Mouse (Mus musculus) E14TG2a.4 (cell line): ENCODE measurements around the gene Nxpe5.
A peak's percentile ranks its signal among the peaks of the same experiment; 100 is the strongest.

Source experiments
- CTCF ChIP-seq: conservative IDR thresholded peaks from 2 replicates; pipeline ENCODE4 v1.5.1; 2014; ENCODE audit warnings: low read length
- POU5F1 ChIP-seq: IDR thresholded peaks from 2 replicates; pipeline ENCODE4 v1.6.1; 2014; ENCODE audit warnings: low read length, borderline replicate concordance

GRCm38 (mm10) chr5:138287861-138288260 is 62.2 kb downstream of the Nxpe5 start:
- TF ChIP-seq CTCF (peak; percentile 70), POU5F1 (no peak)
